9 mouse cellular contexts compared by ENCODE assay signal in genomic region chr15:13969811-13970210, GRCm38 (mm10).
A peak's percentile ranks its signal among the peaks of the same experiment; 100 is the strongest.
DNase-seq lines count a peak whose midpoint lies in the region; ATAC-seq lines count a peak whose summit lies in the region.
"Had no signal": no experiment of that assay in that cellular context is flagged by ENCODE, and none has a peak within 500 bp of the region (broad histone marks: within the 10 kb centered on the region; RNA-seq: fewer than 3 reads in every experiment).

No protein-coding gene starts in this region.

- 21% methylated on average over 7 of the region's 7 CpGs for WGBS in embryonic facial prominence, embryonic 10.5 days
- WGBS in hindbrain, embryonic 12.5 days, result 11% methylated on average over 7 of the region's 7 CpGs
- WGBS in midbrain, embryonic 15.5 days, result 6% methylated on average over 7 of the region's 7 CpGs
- WGBS in liver, embryonic 12.5 days (ENCODE audit: insufficient replicate concordance), result 64% methylated on average over 7 of the region's 7 CpGs

- no peaks in the 10 kb centered on the region for H3K36me3 ChIP-seq in embryonic facial prominence, embryonic 10.5 days (replicated peaks)
- no peaks in the 10 kb centered on the region for H3K36me3 ChIP-seq in hindbrain, embryonic 12.5 days
- no peaks in the 10 kb centered on the region for H3K36me3 ChIP-seq in midbrain, embryonic 15.5 days (replicated peaks)
- H3K36me3 ChIP-seq in liver, embryonic 12.5 days, result no peaks in the 10 kb centered on the region

- H3K4me1 ChIP-seq in embryonic facial prominence, embryonic 10.5 days, result 0 out of 2 replicates have a peak, but pooled peaks cover 2% of the 10 kb centered on the region
- peaks cover 3% of the 10 kb centered on the region; the same call in 1 of the 2 replicates for H3K4me1 ChIP-seq in hindbrain, embryonic 12.5 days
- H3K4me1 ChIP-seq in midbrain, embryonic 15.5 days, result peaks cover 4% of the 10 kb centered on the region; the same call in 1 of the 2 replicates
- H3K4me1 ChIP-seq in liver, embryonic 12.5 days, result no peaks in the 10 kb centered on the region

- peak overlapping the region; percentile 21 for H3K4me2 ChIP-seq in hindbrain, embryonic 12.5 days (replicated peaks)
- peak overlapping the region; percentile 22 for H3K4me2 ChIP-seq in midbrain, embryonic 15.5 days
- no peak overlapping the region for H3K4me2 ChIP-seq in liver, embryonic 12.5 days

- DNase-seq in ZHBTc4 (ENCODE audit: low read depth, low spot score), result peak; percentile 41
- peak; percentile 49 for DNase-seq in embryonic facial prominence, embryonic 10.5 days (ENCODE audit: low spot score)
- no peak for DNase-seq in lung, postnatal 14 days
- DNase-seq in adrenal gland, postnatal 10 days, result no peak
- DNase-seq: heart, adult 11 months; thymus, adult 18-20 months had no signal

- no peaks in the 10 kb centered on the region for H3K27me3 ChIP-seq in embryonic facial prominence, embryonic 10.5 days (replicated peaks; ENCODE audit: low read depth, poor library complexity, severe bottlenecking)
- H3K27me3 ChIP-seq in hindbrain, embryonic 12.5 days, result no peaks in the 10 kb centered on the region
- no peaks in the 10 kb centered on the region for H3K27me3 ChIP-seq in midbrain, embryonic 15.5 days (replicated peaks)
- no peaks in the 10 kb centered on the region for H3K27me3 ChIP-seq in liver, embryonic 12.5 days (replicated peaks)

- no peaks in the 10 kb centered on the region for H3K9me3 ChIP-seq in embryonic facial prominence, embryonic 10.5 days
- no peaks in the 10 kb centered on the region for H3K9me3 ChIP-seq in hindbrain, embryonic 12.5 days (replicated peaks)
- no peaks in the 10 kb centered on the region for H3K9me3 ChIP-seq in midbrain, embryonic 15.5 days
- H3K9me3 ChIP-seq in liver, embryonic 12.5 days (replicated peaks), result 0 out of 2 replicates have a peak, but pooled peaks cover 3% of the 10 kb centered on the region

- H3K9ac ChIP-seq in hindbrain, embryonic 12.5 days, result no peak overlapping the region
- no peak overlapping the region for H3K9ac ChIP-seq in midbrain, embryonic 15.5 days
- H3K9ac ChIP-seq in liver, embryonic 12.5 days, result no peak overlapping the region

- no peak overlapping the region for H3K27ac ChIP-seq in embryonic facial prominence, embryonic 10.5 days (replicated peaks)
- H3K27ac ChIP-seq in hindbrain, embryonic 12.5 days, result no peak overlapping the region
- H3K27ac ChIP-seq in midbrain, embryonic 15.5 days, result no peak overlapping the region
- no peak overlapping the region for H3K27ac ChIP-seq in liver, embryonic 12.5 days

- peak; percentile 95 for ATAC-seq in hindbrain, embryonic 12.5 days (ENCODE audit: low FRiP score)
- ATAC-seq in midbrain, embryonic 15.5 days (replicated peaks), result peak; percentile 96
- no peak for ATAC-seq in liver, embryonic 12.5 days

- no peak overlapping the region for H3K4me3 ChIP-seq in embryonic facial prominence, embryonic 10.5 days
- no peak overlapping the region for H3K4me3 ChIP-seq in hindbrain, embryonic 12.5 days
- no peak overlapping the region for H3K4me3 ChIP-seq in midbrain, embryonic 15.5 days
- no peak overlapping the region for H3K4me3 ChIP-seq in liver, embryonic 12.5 days

Comparison
In these comparisons a context has a peak if more than half of its experiments do, and no peak if none do; other contexts are left out.
1. DNase-seq: peak in ZHBTc4 (single experiment) and embryonic facial prominence, embryonic 10.5 days (single experiment); none in lung, postnatal 14 days (single experiment) and adrenal gland, postnatal 10 days (single experiment).